Comparison of ENCODE assay signal across 16 mouse cellular contexts in genomic region chr6:77098540-77098939, GRCm38 (mm10).
"Had no signal": no experiment of that assay in that cellular context is flagged by ENCODE, and none has a peak within 500 bp of the region (broad histone marks: within the 10 kb centered on the region; RNA-seq: fewer than 3 reads in every experiment).

No protein-coding gene starts in this region.

- H3K27ac ChIP-seq: neural tube, embryonic 13.5 days; neural tube, embryonic 15.5 days; stomach, embryonic 15.5 days; stomach, postnatal 0 days had no signal

- H3K27me3 ChIP-seq: neural tube, embryonic 13.5 days; neural tube, embryonic 15.5 days; stomach, embryonic 15.5 days had no signal

- H3K4me1 ChIP-seq: neural tube, embryonic 15.5 days; stomach, embryonic 15.5 days had no signal

- H3K9me3 ChIP-seq: neural tube, embryonic 13.5 days; neural tube, embryonic 15.5 days; stomach, embryonic 15.5 days had no signal

- H3K9ac ChIP-seq: neural tube, embryonic 13.5 days; neural tube, embryonic 15.5 days; stomach, embryonic 15.5 days had no signal

- H3K4me2 ChIP-seq: neural tube, embryonic 13.5 days; neural tube, embryonic 15.5 days; stomach, embryonic 15.5 days had no signal

- H3K36me3 ChIP-seq: neural tube, embryonic 13.5 days; neural tube, embryonic 15.5 days; stomach, embryonic 15.5 days had no signal

- H3K4me3 ChIP-seq: neural tube, embryonic 13.5 days; neural tube, embryonic 15.5 days; stomach, embryonic 15.5 days had no signal

- DNase-seq: retina, postnatal 1 day; right cerebral cortex, adult 18-20 months; right cerebral cortex, postnatal 14 days; right cerebral cortex, postnatal 25 days; right cerebral cortex, postnatal 4 days; spleen, adult 18-20 months; thymus, adult 18-20 months; thymus, adult 2 months; thymus, postnatal 14 days; thymus, postnatal 25 days; thymus, postnatal 36 days; thymus, postnatal 4 days had no signal
